Mouse (Mus musculus) liver, adult 2 months (tissue): Measurements from ENCODE around the gene Mien1. TPM values are rescaled to one million over a fixed set of nuclear protein-coding genes. Genes with fewer than 3 reads are reported as not detected.
A peak's percentile ranks its signal among the peaks of the same experiment; 100 is the strongest.

Source experiments
- DNase-seq: peaks from one replicate; pipeline ENCODE4 v3.0.0-alpha.2; 2011; ENCODE audit warnings: low read depth, low spot score; ENCODE audit errors: extremely low read depth
- H3K27ac ChIP-seq: fragments of 200-500 bp; replicated peaks from 2 replicates; pipeline ENCODE4 v1.5.1; 2012; ENCODE audit warnings: low read depth, mild to moderate bottlenecking, control low read depth, inconsistent platforms, low read length; ENCODE audit not compliant: insufficient read depth
- H3K27me3 ChIP-seq: fragments of 200-500 bp; 2 replicates; pipeline ENCODE4 v1.6.1; 2012; ENCODE audit warnings: mild to moderate bottlenecking, moderate library complexity, low read length, inconsistent platforms; ENCODE audit not compliant: control insufficient read depth, insufficient read depth
- H3K36me3 ChIP-seq: fragments of 200-500 bp; 2 replicates; pipeline ENCODE4 v1.6.1; 2012; ENCODE audit warnings: low read length, inconsistent platforms; ENCODE audit not compliant: control insufficient read depth, insufficient read depth
- H3K4me1 ChIP-seq: fragments of 200-500 bp; 2 replicates; pipeline ENCODE4 v1.6.1; 2011; ENCODE audit warnings: low read length; ENCODE audit not compliant: control insufficient read depth, insufficient read depth
- H3K4me3 ChIP-seq: fragments of 200-500 bp; 2 replicates; pipeline ENCODE4 v1.5.1; 2011; ENCODE audit warnings: low read depth, mild to moderate bottlenecking, control low read depth, low read length, moderate library complexity; ENCODE audit not compliant: insufficient read depth
- H3K79me2 ChIP-seq: fragments of 200-500 bp; 2 replicates; pipeline ENCODE4 v1.6.1; 2012; ENCODE audit warnings: inconsistent platforms, mild to moderate bottlenecking, low read length, moderate library complexity; ENCODE audit not compliant: control insufficient read depth, insufficient read depth
- H3K9ac ChIP-seq: fragments of 200-500 bp; 2 replicates; pipeline ENCODE4 v1.6.1; 2012; ENCODE audit warnings: low read depth, mild to moderate bottlenecking, control low read depth, inconsistent platforms, low read length
- CTCF ChIP-seq: fragments of 200-500 bp; IDR thresholded peaks from 2 replicates; pipeline ENCODE4 v1.5.1; 2011; ENCODE audit warnings: low read depth, low read length, control low read depth
- POLR2A ChIP-seq: fragments of 200-500 bp; IDR thresholded peaks from 2 replicates; pipeline ENCODE4 v1.6.1; 2011; ENCODE audit warnings: low read length, control low read depth; ENCODE audit not compliant: insufficient read depth; ENCODE audit errors: extremely low read depth
- WGBS: fragments of 180-500 bp; shearing (Covaris S2); methylation state at CpG from one replicate; pipeline ENCODE4 v1.1.7; 2018; 5-methylcytosine and 5-hydroxymethylcytosine counted together
- polyA plus RNA-seq: library from polyadenylated mRNA; depleted of rRNA; stranded (reverse); fragments of >200 nt; gene quantifications from 2 replicates; pipeline ENCODE4 v1.2.3, GENCODE M21; 2012
- total RNA-seq: library from RNA; depleted of rRNA; stranded (reverse); fragments of >200 nt; gene quantifications from 2 replicates; pipeline ENCODE4 v1.2.3, GENCODE M21; 2014

Mien1 gene
- total and polyA plus RNA-seq, 2 experiments: 62.8 to 75.0 TPM

DNA sequence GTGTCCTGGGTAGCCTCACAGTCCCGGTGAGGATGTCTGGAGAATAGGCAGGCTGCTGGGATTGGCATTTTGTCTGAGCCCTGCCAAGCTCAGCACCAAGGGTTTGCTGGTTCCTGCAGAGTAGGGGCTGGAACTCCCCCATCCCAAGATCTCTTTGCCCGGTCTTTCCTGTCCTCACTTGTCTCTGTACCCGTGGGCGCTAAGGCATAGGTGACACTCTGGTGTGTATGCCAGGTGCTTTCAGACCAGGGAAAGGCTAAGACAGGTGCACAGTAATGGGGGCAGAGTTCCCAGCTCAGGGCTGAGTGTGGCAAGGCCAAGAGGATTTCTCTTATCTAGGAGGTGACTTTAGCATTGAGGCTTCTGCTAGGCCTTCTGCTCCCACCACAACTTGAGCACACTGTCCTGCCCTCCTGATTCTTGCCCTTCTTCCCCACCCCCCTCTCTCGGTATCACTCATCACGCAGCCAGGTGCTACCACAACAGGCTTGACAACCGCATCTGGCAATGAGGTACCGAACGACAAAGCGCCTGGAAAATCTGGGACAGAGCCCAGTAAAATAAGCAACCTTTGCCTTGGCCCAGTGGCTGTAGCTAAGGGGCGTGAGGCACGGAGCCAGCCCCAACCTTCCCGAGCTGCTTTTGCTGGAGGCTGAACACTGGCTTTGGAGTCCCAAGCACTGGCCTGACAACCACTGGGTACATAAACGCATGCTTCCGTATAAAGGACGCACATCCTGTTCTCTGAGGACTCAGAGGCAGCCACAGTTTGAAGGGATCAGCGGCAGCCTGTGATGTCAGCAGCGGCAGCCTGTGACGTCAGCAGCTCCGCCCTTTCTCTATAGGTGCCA is 11.4 kb upstream of the Mien1 start:
- 24% methylated on average over 20 of the region's 20 CpGs for WGBS
- Histone ChIP-seq H3K36me3 (peaks cover 42% of the 10 kb centered on the region), H3K27ac (peak overlapping the region; percentile 80), H3K27me3 (no peaks in the 10 kb centered on the region), H3K9ac (peak overlapping the region; percentile 73), H3K4me3 (peak overlapping the region; percentile 87), H3K4me1 (peaks cover 18% of the 10 kb centered on the region), H3K79me2 (peaks cover 23% of the 10 kb centered on the region; the same call in 1 of the 2 replicates)
- TF ChIP-seq POLR2A (no peak), CTCF (no peak)
- peak; percentile 87 for DNase-seq

DNA sequence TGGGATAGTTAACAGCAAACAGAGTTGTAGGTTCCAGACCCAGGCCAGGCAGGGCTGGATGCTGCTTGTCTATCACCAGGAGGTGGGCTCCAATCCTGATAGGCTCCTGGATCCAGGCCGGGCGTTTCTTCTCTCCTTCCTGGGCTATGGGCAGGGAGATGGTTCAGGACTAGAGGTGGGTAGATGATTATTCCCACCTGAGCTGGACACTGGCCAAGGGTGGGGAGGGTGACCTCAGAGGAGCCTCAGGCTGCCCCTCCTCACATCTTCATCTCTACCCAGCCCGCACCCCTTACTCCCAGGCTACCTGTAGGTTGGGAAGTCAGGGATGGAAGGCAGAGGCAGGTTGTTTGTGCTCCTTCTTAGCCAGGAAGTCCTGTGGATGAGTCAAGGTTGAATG is 10.6 kb upstream of the Mien1 start:
- 29% methylated on average over 3 of the region's 3 CpGs for WGBS
- peaks cover 36% of the 10 kb centered on the region for H3K36me3 ChIP-seq
- H3K4me3 ChIP-seq: peak overlapping the region; percentile 87
- DNase-seq: no peak
- H3K9ac ChIP-seq: peak overlapping the region; percentile 73
- peaks cover 23% of the 10 kb centered on the region; the same call in 1 of the 2 replicates for H3K79me2 ChIP-seq
- TF ChIP-seq CTCF: no peak
- peak overlapping the region; percentile 80 for H3K27ac ChIP-seq
- H3K27me3 ChIP-seq: no peaks in the 10 kb centered on the region
- peaks cover 18% of the 10 kb centered on the region for H3K4me1 ChIP-seq

GRCm38 (mm10) chr11:98448191-98448790 is 9.5 kb upstream of the Mien1 start:
- TF ChIP-seq POLR2A (0 out of 2 replicates have a peak, but pooled peaks have one; percentile 17), CTCF (no peak)
- peak; percentile 91 for DNase-seq
- Histone ChIP-seq H3K4me3 (peak overlapping the region; percentile 87), H3K36me3 (peaks cover 26% of the 10 kb centered on the region), H3K9ac (peak overlapping the region; percentile 83), H3K27me3 (no peaks in the 10 kb centered on the region), H3K27ac (peak overlapping the region; percentile 97), H3K4me1 (peaks cover 18% of the 10 kb centered on the region), H3K79me2 (peaks cover 23% of the 10 kb centered on the region; the same call in 1 of the 2 replicates)
- WGBS: 8% methylated on average over 13 of the region's 13 CpGs

DNA sequence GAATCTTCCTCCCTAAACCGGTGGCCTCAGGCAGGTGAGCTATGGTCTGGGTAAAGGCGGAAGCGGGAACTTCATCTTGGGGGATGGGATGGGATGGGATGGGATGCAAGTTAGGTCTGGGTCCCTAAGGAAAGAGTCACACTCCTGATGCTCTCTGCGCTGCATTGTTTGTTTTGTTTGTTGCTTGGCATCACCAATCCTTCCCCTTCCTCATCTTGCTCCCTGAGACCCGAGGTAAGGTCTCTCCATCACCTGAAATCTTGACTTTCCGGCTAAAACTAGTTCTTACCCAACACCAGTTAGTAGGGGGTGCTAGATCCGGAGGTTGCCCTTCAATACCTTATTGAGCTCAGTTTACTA is 8.7 kb upstream of the Mien1 start:
- H3K4me3 ChIP-seq: peak overlapping the region; percentile 79
- H3K4me1 ChIP-seq: peaks cover 18% of the 10 kb centered on the region
- DNase-seq: peak; percentile 43
- peaks cover 18% of the 10 kb centered on the region for H3K36me3 ChIP-seq
- peak overlapping the region; percentile 83 for H3K9ac ChIP-seq
- TF ChIP-seq CTCF: no peak
- TF ChIP-seq POLR2A: no peak
- H3K79me2 ChIP-seq: peaks cover 23% of the 10 kb centered on the region; the same call in 1 of the 2 replicates
- H3K27me3 ChIP-seq: no peaks in the 10 kb centered on the region
- 2% methylated on average over 7 of the region's 7 CpGs for WGBS
- H3K27ac ChIP-seq: peak overlapping the region; percentile 97

DNA sequence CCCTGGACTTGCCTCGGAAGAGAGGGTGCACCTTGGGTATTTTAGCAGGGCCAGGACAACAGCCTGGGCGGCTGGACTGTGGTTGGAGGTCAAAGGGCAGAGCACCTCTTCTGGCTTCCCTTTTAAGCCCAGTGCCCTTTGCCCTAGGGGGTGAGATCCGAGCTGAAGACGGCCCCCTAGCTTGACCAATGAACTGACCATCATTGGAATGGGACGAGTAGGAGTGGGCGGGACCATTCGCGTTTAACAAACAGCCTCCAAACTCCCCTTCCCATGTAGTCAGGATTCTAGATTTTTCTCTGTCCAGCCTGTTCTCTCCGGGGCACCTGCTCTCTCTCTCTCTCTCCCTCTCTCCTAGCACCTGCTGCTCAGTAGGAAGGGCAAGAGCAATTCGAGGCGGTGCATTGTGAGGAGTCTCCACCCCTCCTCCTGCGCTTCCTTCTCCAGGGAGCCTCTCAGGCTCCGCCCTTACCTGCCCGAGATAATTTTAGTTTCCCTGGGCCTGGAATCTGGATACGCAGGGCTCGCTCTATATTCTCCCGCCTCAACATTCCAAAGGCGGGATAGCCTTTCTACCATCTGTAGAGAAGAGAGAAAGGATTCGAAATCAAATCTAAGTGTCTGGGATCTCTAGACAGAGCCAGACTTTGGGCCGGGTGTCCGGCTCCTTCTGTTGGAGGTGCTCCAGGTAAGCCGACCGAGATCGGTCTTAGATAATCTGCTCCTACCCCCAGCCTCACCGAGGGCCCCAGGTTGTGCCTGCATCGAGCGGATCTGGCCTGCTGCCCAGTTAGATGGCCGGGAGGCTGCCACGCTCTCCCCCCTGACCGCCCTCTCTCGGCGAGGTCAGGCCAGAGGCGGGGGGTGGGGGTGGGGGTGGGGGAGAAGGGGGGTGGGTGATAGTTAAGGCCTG is 8.0 kb upstream of the Mien1 start:
- TF ChIP-seq CTCF (no peak), POLR2A (peak; percentile 67; the same call in 1 of the 2 replicates)
- Histone ChIP-seq H3K9ac (peak overlapping the region; percentile 83), H3K79me2 (peaks cover 23% of the 10 kb centered on the region; the same call in 1 of the 2 replicates), H3K27ac (peak overlapping the region; percentile 97), H3K36me3 (peaks cover 12% of the 10 kb centered on the region), H3K4me3 (peak overlapping the region; percentile 79), H3K4me1 (peaks cover 16% of the 10 kb centered on the region; the same call in 1 of the 2 replicates), H3K27me3 (no peaks in the 10 kb centered on the region)
- peak; percentile 100 for DNase-seq
- WGBS: 2% methylated on average over 33 of the region's 33 CpGs
